Mouse (Mus musculus) lung, embryonic 14.5 days (tissue): Measurements from ENCODE around the gene Ankrd37. TPM values are rescaled to one million over a fixed set of nuclear protein-coding genes. Genes with fewer than 3 reads are reported as not detected.

Experiments used
- ATAC-seq: fragments of 200-750 bp; cut with Nextera tagmentation; 2 replicates; pipeline ENCODE4 v1.8.0; 2017; ENCODE audit warnings: mild to moderate bottlenecking, moderate TSS enrichment, moderate library complexity; ENCODE audit not compliant: insufficient read depth
- DNase-seq: peaks from one replicate; pipeline ENCODE4 v3.0.0-alpha.2; 2015
- H3K27ac ChIP-seq: fragments of 300-500 bp; sonication (generic); 2 replicates; pipeline ENCODE4 v1.5.1; 2014; ENCODE audit warnings: low read depth, mild to moderate bottlenecking, moderate library complexity
- H3K27me3 ChIP-seq: fragments of 300-500 bp; sonication (generic); 2 replicates; pipeline ENCODE4 v1.6.1; 2014; ENCODE audit warnings: low read length, control low read depth; ENCODE audit not compliant: insufficient read depth
- H3K36me3 ChIP-seq: fragments of 300-500 bp; sonication (generic); 2 replicates; pipeline ENCODE4 v1.6.1; 2014; ENCODE audit warnings: control low read depth; ENCODE audit not compliant: insufficient read depth
- H3K4me1 ChIP-seq: fragments of 300-500 bp; sonication (generic); 2 replicates; pipeline ENCODE4 v1.6.1; 2014; ENCODE audit warnings: antibody characterized with exemption, control low read depth; ENCODE audit not compliant: insufficient read depth
- H3K4me2 ChIP-seq: fragments of 300-500 bp; sonication (generic); 2 replicates; pipeline ENCODE4 v1.6.1; 2014; ENCODE audit warnings: mild to moderate bottlenecking
- H3K4me3 ChIP-seq: fragments of 300-500 bp; sonication (generic); 2 replicates; pipeline ENCODE4 v1.5.1; 2014; ENCODE audit warnings: low read depth, low read length
- H3K9ac ChIP-seq: fragments of 300-500 bp; sonication (generic); 2 replicates; pipeline ENCODE4 v1.6.1; 2014
- H3K9me3 ChIP-seq: fragments of 300-500 bp; sonication (generic); 2 replicates; pipeline ENCODE4 v1.6.1; 2016; ENCODE audit warnings: low read depth, low read length, control low read depth
- CTCF ChIP-seq: IDR thresholded peaks from 2 replicates; pipeline ENCODE4 v1.5.1; 2016; ENCODE audit warnings: antibody characterized with exemption, low read depth
- WGBS: fragments of 180-500 bp; shearing (Covaris S2); extraction: QIAGEN DNeasy Blood & Tissue Kit; methylation state at CpG from one replicate; pipeline ENCODE4 v1.1.7; 2014; 5-methylcytosine and 5-hydroxymethylcytosine counted together
- polyA plus RNA-seq: library from polyadenylated mRNA; unstranded; fragments of >200 nt; fragmentation: Nextera tagmentation; extraction: Ambion mirVana; gene quantifications from 2 replicates; pipeline ENCODE4 v1.2.1, GENCODE M21; 2014

Ankrd37 gene
- polyA plus RNA-seq, 1 experiment from 2014 or later = 21.8 TPM

GRCm38 (mm10) chr8:45973988-45974505 lies 31.5 kb downstream of the Ankrd37 start:
- H3K9ac ChIP-seq = peak overlapping the region; percentile 48; the same call in 1 of the 2 replicates
- H3K27ac ChIP-seq = peak overlapping the region; percentile 77; the same call in 1 of the 2 replicates
- no peak for TF ChIP-seq CTCF
- ATAC-seq (no peak), DNase-seq (no peak)
- 77% methylated on average over 8 of the region's 8 CpGs for WGBS
- H3K4me2 ChIP-seq = peak overlapping the region; percentile 85
- peaks cover 4% of the 10 kb centered on the region; the same call in 1 of the 2 replicates for H3K36me3 ChIP-seq
- peak overlapping the region; percentile 72; the same call in 1 of the 2 replicates for H3K4me3 ChIP-seq
- no peaks in the 10 kb centered on the region for H3K27me3 ChIP-seq
- no peaks in the 10 kb centered on the region for H3K9me3 ChIP-seq
- peaks cover 5% of the 10 kb centered on the region; the same call in 1 of the 2 replicates for H3K4me1 ChIP-seq

DNA sequence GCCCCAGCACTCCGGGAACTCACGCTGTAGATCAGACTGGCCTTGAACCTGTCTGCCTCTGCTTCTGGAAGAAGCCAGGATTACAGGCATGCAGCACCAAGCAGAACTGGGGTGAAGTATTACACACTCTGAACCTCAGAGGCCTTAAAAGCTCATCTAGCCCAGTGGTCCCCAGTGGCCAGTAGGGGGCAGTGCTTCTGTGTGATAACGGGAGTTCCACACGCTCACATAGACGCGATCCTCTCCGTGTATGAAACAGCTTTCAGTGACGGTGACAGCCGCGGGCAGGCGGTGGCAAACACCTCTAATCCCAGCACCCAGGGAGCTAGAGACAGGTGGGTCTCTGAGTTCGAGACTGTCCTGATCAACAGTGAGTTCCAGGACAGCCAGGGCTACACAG lies 34.6 kb downstream of the Ankrd37 start:
- no peaks in the 10 kb centered on the region; the same call in 1 of the 2 replicates for H3K4me1 ChIP-seq
- no peak overlapping the region for H3K4me2 ChIP-seq
- peak; percentile 5 for DNase-seq
- TF ChIP-seq CTCF = peak; percentile 31; the same call in 1 of the 2 replicates
- no peak overlapping the region for H3K27ac ChIP-seq
- ATAC-seq = no peak
- no peaks in the 10 kb centered on the region for H3K27me3 ChIP-seq
- H3K9me3 ChIP-seq = no peaks in the 10 kb centered on the region
- H3K36me3 ChIP-seq = no peaks in the 10 kb centered on the region
- H3K9ac ChIP-seq = no peak overlapping the region
- WGBS = 95% methylated on average over 12 of the region's 12 CpGs
- no peak overlapping the region for H3K4me3 ChIP-seq

DNA sequence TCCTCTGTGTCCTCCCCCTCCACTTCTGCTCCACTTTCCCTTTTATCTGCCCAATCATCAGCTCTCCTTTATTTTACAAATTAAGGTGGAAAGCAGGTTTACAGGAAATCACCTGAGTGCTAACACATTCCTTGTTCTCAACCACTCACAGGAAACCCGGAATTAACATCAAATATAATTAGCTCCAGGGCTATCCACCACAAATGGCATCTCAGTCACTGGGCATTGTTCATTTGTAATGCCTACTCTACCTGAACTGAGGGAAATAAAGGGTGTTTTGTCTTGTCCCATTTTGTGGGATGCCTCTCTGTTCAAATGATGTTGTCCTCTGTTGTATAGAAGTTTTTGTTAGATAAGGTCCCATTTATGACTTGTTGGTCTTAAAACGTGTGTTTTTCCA lies 54.9 kb downstream of the Ankrd37 start:
- H3K36me3 ChIP-seq = no peaks in the 10 kb centered on the region
- no peak for DNase-seq
- H3K4me2 ChIP-seq = no peak overlapping the region
- no peaks in the 10 kb centered on the region for H3K4me1 ChIP-seq
- no peak for ATAC-seq
- no peaks in the 10 kb centered on the region for H3K27me3 ChIP-seq
- no peak overlapping the region for H3K4me3 ChIP-seq
- TF ChIP-seq CTCF = no peak
- no peak overlapping the region for H3K9ac ChIP-seq
- 55% methylated on average over 2 of the region's 2 CpGs for WGBS
- H3K27ac ChIP-seq = no peak overlapping the region
- H3K9me3 ChIP-seq = no peaks in the 10 kb centered on the region

Other genes starting within 250 kb of the Ankrd37 start
- 30.9 and 35.1 TPM in 2 replicates for gene Pdlim3, start 120.2 kb downstream of the Ankrd37 start, polyA plus RNA-seq
- gene Ccdc110, start 71.1 kb downstream of the Ankrd37 start, polyA plus RNA-seq = not detected in 2 replicates
- gene 1700029J07Rik, start 30.5 kb downstream of the Ankrd37 start, polyA plus RNA-seq = 2.7 and 3.4 TPM in 2 replicates
- 75.3 and 81.9 TPM in 2 replicates for gene Ufsp2, start 30.2 kb downstream of the Ankrd37 start, polyA plus RNA-seq
- gene Lrp2bp, start 6.4 kb downstream of the Ankrd37 start, polyA plus RNA-seq = 0.32 and 0.86 TPM in 2 replicates
- gene Cfap97, start 146.1 kb upstream of the Ankrd37 start, polyA plus RNA-seq = 24.1 and 25.3 TPM in 2 replicates
- 9.2 and 12.3 TPM in 2 replicates for gene Snx25, start 146.5 kb upstream of the Ankrd37 start, polyA plus RNA-seq
- gene Slc25a4, start 205.6 kb upstream of the Ankrd37 start, polyA plus RNA-seq = 431 and 432 TPM in 2 replicates